Mouse (Mus musculus) neural tube, embryonic 15.5 days (tissue): Measurements from ENCODE around the gene Pxmp4. TPM values are rescaled to one million over a fixed set of nuclear protein-coding genes. Genes with fewer than 3 reads are reported as not detected.

Experiments used
- ATAC-seq: fragments of 200-750 bp; cut with Nextera tagmentation; 2 replicates; pipeline ENCODE4 v1.8.0; 2017; ENCODE audit warnings: mild to moderate bottlenecking, moderate TSS enrichment, moderate library complexity; ENCODE audit not compliant: low FRiP score
- H3K27ac ChIP-seq: fragments of 300-500 bp; sonication (generic); replicated peaks from 2 replicates; pipeline ENCODE4 v1.5.1; 2015; ENCODE audit warnings: mild to moderate bottlenecking, inconsistent platforms
- H3K27me3 ChIP-seq: fragments of 300-500 bp; sonication (generic); replicated peaks from 2 replicates; pipeline ENCODE4 v1.6.1; 2015; ENCODE audit warnings: inconsistent platforms
- H3K36me3 ChIP-seq: fragments of 300-500 bp; sonication (generic); 2 replicates; pipeline ENCODE4 v1.6.1; 2015; ENCODE audit warnings: inconsistent platforms
- H3K4me1 ChIP-seq: fragments of 300-500 bp; sonication (generic); 2 replicates; pipeline ENCODE4 v1.6.1; 2015; ENCODE audit warnings: inconsistent platforms
- H3K4me2 ChIP-seq: fragments of 300-500 bp; sonication (generic); 2 replicates; pipeline ENCODE4 v1.6.1; 2015; ENCODE audit warnings: inconsistent platforms, mild to moderate bottlenecking, moderate library complexity
- H3K4me3 ChIP-seq: fragments of 300-500 bp; sonication (generic); replicated peaks from 2 replicates; pipeline ENCODE4 v1.5.1; 2015; ENCODE audit warnings: mild to moderate bottlenecking, inconsistent platforms
- H3K9ac ChIP-seq: fragments of 300-500 bp; sonication (generic); replicated peaks from 2 replicates; pipeline ENCODE4 v1.6.1; 2015; ENCODE audit warnings: mild to moderate bottlenecking, inconsistent platforms
- H3K9me3 ChIP-seq: fragments of 300-500 bp; sonication (generic); replicated peaks from 2 replicates; pipeline ENCODE4 v1.6.1; 2016; ENCODE audit warnings: inconsistent platforms
- WGBS: fragments of 180-500 bp; shearing (Covaris S2); methylation state at CpG from one replicate; pipeline ENCODE4 v1.1.7; 2015; ENCODE audit warnings: mixed read lengths; 5-methylcytosine and 5-hydroxymethylcytosine counted together
- polyA plus RNA-seq: library from polyadenylated mRNA; unstranded; fragments of >200 nt; fragmentation: Nextera tagmentation; extraction: Ambion mirVana; gene quantifications from 2 replicates; pipeline ENCODE4 v1.2.1, GENCODE M21; 2015

Gene Pxmp4
- polyA plus RNA-seq, 1 experiment from 2014 or later, result 18.1 TPM

GRCm38 (mm10) chr2:154606965-154607364 lies 3.5 kb upstream of the Pxmp4 start:
- ATAC-seq, result no peak
- 83% methylated on average over 1 of the region's 1 CpGs for WGBS
- Histone ChIP-seq H3K36me3 (no peaks in the 10 kb centered on the region), H3K4me3 (no peak overlapping the region), H3K9ac (no peak overlapping the region), H3K4me2 (no peak overlapping the region), H3K27me3 (no peaks in the 10 kb centered on the region), H3K4me1 (peaks cover 16% of the 10 kb centered on the region), H3K27ac (no peak overlapping the region), H3K9me3 (no peaks in the 10 kb centered on the region)

DNA sequence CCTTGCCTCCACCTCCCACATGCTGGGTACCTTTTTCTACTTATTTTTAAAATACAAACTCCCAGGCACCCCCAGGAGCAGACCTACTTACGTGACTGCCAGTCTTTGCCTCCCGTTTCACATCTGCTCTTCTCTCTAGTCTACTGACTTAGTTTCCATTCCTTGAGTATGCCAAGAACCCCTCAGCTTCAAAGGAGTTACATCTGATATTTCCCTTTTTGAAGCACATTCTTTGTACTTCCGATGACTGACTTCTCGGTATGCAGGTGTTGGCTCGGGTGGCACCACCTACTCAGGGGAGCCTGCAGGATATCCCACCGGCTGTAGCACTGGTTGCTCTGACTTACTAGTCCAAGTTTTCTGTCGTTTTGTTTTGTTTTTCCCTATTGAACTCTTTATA lies 648 bp upstream of the Pxmp4 start:
- no peak overlapping the region for H3K9ac ChIP-seq
- ATAC-seq, result no peak
- H3K27ac ChIP-seq, result no peak overlapping the region
- H3K27me3 ChIP-seq, result no peaks in the 10 kb centered on the region
- peak overlapping the region; percentile 77 for H3K4me2 ChIP-seq
- H3K36me3 ChIP-seq, result no peaks in the 10 kb centered on the region
- peak overlapping the region; percentile 80 for H3K4me3 ChIP-seq
- H3K9me3 ChIP-seq, result no peaks in the 10 kb centered on the region
- 40% methylated on average over 7 of the region's 7 CpGs for WGBS
- peaks cover 16% of the 10 kb centered on the region for H3K4me1 ChIP-seq

DNA sequence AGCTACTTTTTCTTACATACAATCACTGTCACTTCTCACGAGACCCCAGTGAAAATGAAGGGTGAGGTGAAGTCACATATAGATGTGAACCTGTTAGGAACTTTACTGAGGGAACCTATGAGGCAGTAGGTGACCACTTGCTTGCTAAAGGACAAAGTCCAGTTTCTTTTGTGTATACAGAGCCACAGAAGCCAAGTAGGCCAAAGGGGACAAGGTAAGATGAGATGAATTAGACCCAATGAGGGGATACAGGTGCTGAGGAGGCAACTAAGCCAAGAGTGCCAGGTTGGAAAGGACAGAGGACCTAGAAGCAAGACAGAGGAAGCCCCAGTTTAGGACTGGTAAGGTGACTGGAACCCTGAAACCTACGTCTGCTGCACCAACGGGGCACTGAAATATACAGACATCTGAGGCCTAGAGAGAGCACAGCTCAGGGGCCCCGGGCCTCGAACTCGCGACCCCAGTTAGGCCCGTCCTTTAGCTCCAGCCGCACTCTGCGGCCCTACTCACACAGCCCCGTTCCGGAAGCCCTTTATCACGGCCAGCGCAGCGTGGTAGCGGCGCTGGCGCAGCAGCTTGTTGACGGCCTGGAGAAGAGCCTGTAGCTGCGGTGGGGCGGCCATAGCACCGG lies 386 bp downstream of the Pxmp4 start:
- no peaks in the 10 kb centered on the region for H3K36me3 ChIP-seq
- peak; percentile 63; the same call in 1 of the 2 replicates for ATAC-seq
- H3K4me3 ChIP-seq, result peak overlapping the region; percentile 80
- WGBS, result 21% methylated on average over 22 of the region's 22 CpGs
- H3K9ac ChIP-seq, result peak overlapping the region; percentile 86
- no peaks in the 10 kb centered on the region for H3K9me3 ChIP-seq
- no peaks in the 10 kb centered on the region for H3K27me3 ChIP-seq
- peak overlapping the region; percentile 75 for H3K27ac ChIP-seq
- peak overlapping the region; percentile 77 for H3K4me2 ChIP-seq
- peaks cover 16% of the 10 kb centered on the region for H3K4me1 ChIP-seq

GRCm38 (mm10) chr2:154601324-154601723 lies 2.2 kb downstream of the Pxmp4 start:
- Histone ChIP-seq H3K27me3 (no peaks in the 10 kb centered on the region), H3K4me1 (peaks cover 16% of the 10 kb centered on the region), H3K9me3 (no peaks in the 10 kb centered on the region), H3K9ac (no peak overlapping the region), H3K4me3 (no peak overlapping the region), H3K27ac (no peak overlapping the region), H3K4me2 (no peak overlapping the region), H3K36me3 (no peaks in the 10 kb centered on the region)
- WGBS, result 75% methylated on average over 3 of the region's 3 CpGs
- no peak for ATAC-seq

DNA sequence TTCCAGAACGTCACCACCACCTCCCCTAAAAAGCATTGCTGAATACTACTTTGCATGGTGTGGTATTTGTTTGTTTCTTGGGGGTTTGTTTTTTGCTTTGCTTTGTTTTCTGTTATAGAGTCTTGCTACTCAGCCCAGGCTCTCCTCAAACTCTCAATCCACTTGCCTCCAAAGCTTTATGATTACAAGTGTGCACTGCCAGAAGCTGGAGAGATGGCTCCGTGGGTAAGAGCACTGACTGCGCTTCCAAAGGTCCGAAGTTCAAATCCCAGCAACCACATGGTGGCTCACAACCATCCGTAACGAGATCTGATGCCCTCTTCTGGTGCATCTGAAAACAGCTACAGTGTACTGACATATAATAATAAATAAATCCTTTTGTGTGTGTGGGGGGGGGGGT lies 2.9 kb downstream of the Pxmp4 start:
- Histone ChIP-seq H3K9ac (no peak overlapping the region), H3K27me3 (no peaks in the 10 kb centered on the region), H3K4me2 (no peak overlapping the region), H3K36me3 (no peaks in the 10 kb centered on the region), H3K27ac (no peak overlapping the region), H3K4me1 (peaks cover 16% of the 10 kb centered on the region), H3K4me3 (no peak overlapping the region), H3K9me3 (no peaks in the 10 kb centered on the region)
- 69% methylated on average over 6 of the region's 6 CpGs for WGBS
- ATAC-seq, result no peak

- Histone ChIP-seq H3K27ac (no peak overlapping the region), H3K4me2 (no peak overlapping the region), H3K9ac (no peak overlapping the region), H3K27me3 (no peaks in the 10 kb centered on the region), H3K4me3 (no peak overlapping the region), H3K9me3 (no peaks in the 10 kb centered on the region), H3K36me3 (peaks cover 5% of the 10 kb centered on the region; the same call in 1 of the 2 replicates), H3K4me1 (no peaks in the 10 kb centered on the region)
- ATAC-seq, result no peak
- 84% methylated on average over 3 of the region's 3 CpGs for WGBS
Measured at GRCm38 (mm10) chr2:154597399-154597798, 6.1 kb downstream of the Pxmp4 start.

GRCm38 (mm10) chr2:154595775-154596174 lies 7.7 kb downstream of the Pxmp4 start:
- WGBS, result 80% methylated on average over 5 of the region's 5 CpGs
- Histone ChIP-seq H3K4me1 (no peaks in the 10 kb centered on the region), H3K4me3 (no peak overlapping the region), H3K27me3 (no peaks in the 10 kb centered on the region), H3K9ac (no peak overlapping the region), H3K27ac (no peak overlapping the region), H3K4me2 (no peak overlapping the region), H3K9me3 (no peaks in the 10 kb centered on the region), H3K36me3 (peaks cover 5% of the 10 kb centered on the region; the same call in 1 of the 2 replicates)
- ATAC-seq, result no peak

- H3K4me1 ChIP-seq, result no peaks in the 10 kb centered on the region
- peaks cover 5% of the 10 kb centered on the region; the same call in 1 of the 2 replicates for H3K36me3 ChIP-seq
- 69% methylated on average over 3 of the region's 3 CpGs for WGBS
- no peak overlapping the region for H3K9ac ChIP-seq
- H3K9me3 ChIP-seq, result no peaks in the 10 kb centered on the region
- H3K27ac ChIP-seq, result no peak overlapping the region
- H3K27me3 ChIP-seq, result no peaks in the 10 kb centered on the region
- no peak for ATAC-seq
- no peak overlapping the region for H3K4me2 ChIP-seq
- H3K4me3 ChIP-seq, result no peak overlapping the region
Measured at GRCm38 (mm10) chr2:154593025-154593424, 10.5 kb downstream of the Pxmp4 start.

DNA sequence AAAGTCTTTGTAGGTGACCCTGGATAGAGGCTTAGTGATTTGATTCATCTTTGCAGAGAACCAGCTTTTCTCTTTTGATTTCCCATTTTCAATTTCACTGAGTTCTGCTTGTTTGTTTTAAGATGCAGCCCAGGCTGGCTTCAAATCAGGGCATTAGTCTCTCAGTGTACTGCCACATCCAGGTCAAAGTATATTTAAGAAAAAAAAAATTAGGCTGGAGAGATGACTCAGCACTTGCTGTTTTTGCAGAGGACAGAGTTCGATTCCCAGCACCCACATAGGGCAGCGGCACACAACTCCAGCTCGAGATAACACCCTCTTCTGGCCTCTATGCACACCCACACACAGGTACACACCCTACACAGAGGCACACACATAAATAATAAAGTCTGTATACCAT lies 12.3 kb downstream of the Pxmp4 start:
- no peak for ATAC-seq
- H3K4me3 ChIP-seq, result no peak overlapping the region
- no peaks in the 10 kb centered on the region for H3K27me3 ChIP-seq
- H3K4me1 ChIP-seq, result no peaks in the 10 kb centered on the region
- peaks cover 12% of the 10 kb centered on the region for H3K36me3 ChIP-seq
- WGBS, result 88% methylated on average over 3 of the region's 3 CpGs
- H3K27ac ChIP-seq, result no peak overlapping the region
- no peak overlapping the region for H3K9ac ChIP-seq
- no peak overlapping the region for H3K4me2 ChIP-seq
- H3K9me3 ChIP-seq, result no peaks in the 10 kb centered on the region

- no peak for ATAC-seq
- peaks cover 15% of the 10 kb centered on the region for H3K4me1 ChIP-seq
- no peaks in the 10 kb centered on the region for H3K9me3 ChIP-seq
- no peak overlapping the region for H3K27ac ChIP-seq
- H3K4me3 ChIP-seq, result no peak overlapping the region
- H3K36me3 ChIP-seq, result peaks cover 12% of the 10 kb centered on the region
- no peaks in the 10 kb centered on the region for H3K27me3 ChIP-seq
- H3K9ac ChIP-seq, result no peak overlapping the region
- WGBS, result 84% methylated on average over 4 of the region's 4 CpGs
- H3K4me2 ChIP-seq, result no peak overlapping the region
Measured at GRCm38 (mm10) chr2:154589051-154589450, 14.5 kb downstream of the Pxmp4 start.

DNA sequence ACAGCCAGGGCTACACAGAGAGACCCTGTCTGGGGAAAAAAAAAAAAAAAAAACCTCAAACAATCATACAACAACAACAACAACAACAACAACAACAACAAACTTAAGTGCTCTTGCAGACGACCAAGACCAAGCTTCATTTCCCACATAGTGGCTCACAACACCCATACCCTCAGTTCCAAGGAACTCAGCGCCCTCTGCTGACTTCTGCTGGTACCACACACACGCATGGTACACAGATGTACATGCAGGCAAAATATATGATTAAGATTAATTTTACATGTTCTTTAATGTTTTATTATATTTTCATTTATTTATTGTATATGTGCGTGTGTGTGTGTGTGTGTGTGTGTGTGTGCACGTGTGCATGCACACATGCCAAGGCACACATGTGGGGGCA lies 17.1 kb downstream of the Pxmp4 start:
- no peak overlapping the region for H3K4me2 ChIP-seq
- no peak overlapping the region for H3K27ac ChIP-seq
- no peaks in the 10 kb centered on the region for H3K9me3 ChIP-seq
- 76% methylated on average over 5 of the region's 5 CpGs for WGBS
- ATAC-seq, result no peak
- peaks cover 18% of the 10 kb centered on the region for H3K4me1 ChIP-seq
- H3K4me3 ChIP-seq, result no peak overlapping the region
- H3K27me3 ChIP-seq, result no peaks in the 10 kb centered on the region
- no peak overlapping the region for H3K9ac ChIP-seq
- peaks cover 7% of the 10 kb centered on the region; the same call in 1 of the 2 replicates for H3K36me3 ChIP-seq

GRCm38 (mm10) chr2:154584931-154585601 lies 18.4 kb downstream of the Pxmp4 start:
- H3K4me2 ChIP-seq, result no peak overlapping the region

More at GRCm38 (mm10) chr2:154584931-154585601, 18.4 kb downstream of the Pxmp4 start:
- Histone ChIP-seq H3K9me3 (no peaks in the 10 kb centered on the region), H3K4me3 (no peak overlapping the region), H3K9ac (no peak overlapping the region), H3K36me3 (peaks cover 7% of the 10 kb centered on the region; the same call in 1 of the 2 replicates), H3K27ac (no peak overlapping the region), H3K27me3 (no peaks in the 10 kb centered on the region), H3K4me1 (peaks cover 18% of the 10 kb centered on the region)
- ATAC-seq, result no peak
- WGBS, result 49% methylated on average over 17 of the region's 17 CpGs
